Mouse (Mus musculus) thymus, postnatal 0 days (tissue): Measurements from ENCODE around the gene 1700012B09Rik. TPM values are rescaled to one million over a fixed set of nuclear protein-coding genes. Genes with fewer than 3 reads are reported as not detected.

Source experiments
- DNase-seq: peaks from one replicate; pipeline ENCODE4 v3.0.0-alpha.2; 2015; ENCODE audit warnings: low spot score
- polyA plus RNA-seq: library from polyadenylated mRNA; unstranded; fragments of >200 nt; fragmentation: Nextera tagmentation; extraction: Ambion mirVana; gene quantifications from 2 replicates; pipeline ENCODE4 v1.2.1, GENCODE M21; 2015

Gene 1700012B09Rik
- polyA plus RNA-seq, 1 experiment from 2014 or later, result 0.77 TPM

DNA sequence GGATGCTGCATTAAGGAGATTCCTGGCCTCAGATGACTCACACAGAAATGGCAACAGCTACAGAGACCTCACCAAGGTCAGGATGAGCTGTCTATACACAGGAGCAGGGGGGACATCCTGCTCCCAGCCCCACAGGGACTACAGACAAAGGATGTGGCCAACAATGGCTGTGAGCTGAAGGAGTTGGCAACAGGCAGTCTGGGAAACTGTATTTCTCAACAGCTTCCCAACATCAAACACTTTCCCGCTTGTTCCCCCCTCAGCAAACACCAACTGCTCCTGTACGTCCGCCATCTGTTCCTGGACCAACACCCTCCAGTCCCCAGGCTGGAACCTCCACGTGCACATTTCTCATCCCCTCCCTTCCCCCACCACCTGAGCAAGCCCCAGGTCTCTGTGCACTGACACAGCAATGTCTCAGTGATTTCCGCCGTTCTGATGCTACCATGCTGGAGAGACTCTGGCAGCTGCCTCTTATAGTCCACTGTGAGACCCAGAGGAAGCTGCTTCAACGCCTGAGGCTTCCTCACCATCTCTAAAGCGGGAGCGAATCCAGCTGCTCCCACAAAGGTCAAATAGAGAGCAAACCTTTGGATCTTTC, 39.8 kb downstream of the 1700012B09Rik start:
- no peak for DNase-seq

DNA sequence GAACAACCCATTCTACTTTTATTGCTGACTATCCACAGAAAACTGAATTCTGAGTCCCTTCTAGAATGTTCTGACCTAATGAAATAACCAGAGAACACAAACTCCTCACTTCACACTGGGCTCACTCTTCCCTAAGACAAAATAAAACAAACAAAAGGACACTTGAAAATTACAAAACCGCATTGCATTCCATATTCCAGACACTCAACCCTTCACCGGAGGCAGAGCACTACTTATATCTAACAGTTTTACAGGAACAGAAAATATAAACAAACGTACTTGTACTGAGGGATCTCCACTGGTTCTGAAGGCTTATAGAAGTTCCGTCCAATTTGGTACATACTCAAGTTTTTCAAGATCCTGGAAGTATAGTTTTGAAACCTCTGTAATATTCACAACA, 42.5 kb downstream of the 1700012B09Rik start:
- DNase-seq, result no peak

DNA sequence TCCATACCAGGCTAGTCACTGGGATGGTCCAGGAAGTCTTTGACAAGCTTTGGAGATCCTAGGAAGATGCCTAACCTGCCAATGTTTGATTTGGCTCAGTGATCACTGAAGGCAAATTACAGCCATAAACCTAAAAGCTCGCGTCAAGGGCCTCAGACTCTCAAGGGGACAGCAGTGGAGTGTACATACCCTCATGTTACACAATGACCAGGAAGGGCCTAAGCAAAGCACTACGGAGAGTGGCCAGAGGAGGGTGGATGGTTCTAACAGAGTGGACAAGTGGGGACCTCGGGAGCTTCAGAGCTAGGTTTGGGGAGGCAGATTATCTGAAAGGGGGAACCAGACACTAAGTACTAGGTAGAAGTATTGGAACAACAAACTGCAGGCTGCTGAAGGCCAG, 44.2 kb downstream of the 1700012B09Rik start:
- no peak for DNase-seq

DNA sequence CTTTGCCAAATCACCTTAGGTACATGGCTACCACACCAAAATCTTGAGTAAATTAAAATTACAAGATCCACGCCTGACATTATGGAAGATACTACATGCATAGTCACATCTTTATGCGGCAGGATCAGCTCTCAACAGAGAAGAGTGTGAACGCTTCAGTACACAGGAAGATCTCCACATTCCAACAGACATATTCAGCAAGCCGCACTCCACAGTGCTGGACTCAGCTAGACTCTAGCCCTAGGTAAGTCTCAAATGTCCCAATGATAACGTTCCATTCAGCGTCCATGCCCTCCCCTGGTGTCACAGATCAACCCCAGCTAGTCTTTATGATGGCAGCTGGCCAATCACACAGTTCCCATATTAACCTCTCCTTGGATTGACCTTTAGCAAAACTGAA, 44.8 kb downstream of the 1700012B09Rik start:
- DNase-seq, result no peak

DNA sequence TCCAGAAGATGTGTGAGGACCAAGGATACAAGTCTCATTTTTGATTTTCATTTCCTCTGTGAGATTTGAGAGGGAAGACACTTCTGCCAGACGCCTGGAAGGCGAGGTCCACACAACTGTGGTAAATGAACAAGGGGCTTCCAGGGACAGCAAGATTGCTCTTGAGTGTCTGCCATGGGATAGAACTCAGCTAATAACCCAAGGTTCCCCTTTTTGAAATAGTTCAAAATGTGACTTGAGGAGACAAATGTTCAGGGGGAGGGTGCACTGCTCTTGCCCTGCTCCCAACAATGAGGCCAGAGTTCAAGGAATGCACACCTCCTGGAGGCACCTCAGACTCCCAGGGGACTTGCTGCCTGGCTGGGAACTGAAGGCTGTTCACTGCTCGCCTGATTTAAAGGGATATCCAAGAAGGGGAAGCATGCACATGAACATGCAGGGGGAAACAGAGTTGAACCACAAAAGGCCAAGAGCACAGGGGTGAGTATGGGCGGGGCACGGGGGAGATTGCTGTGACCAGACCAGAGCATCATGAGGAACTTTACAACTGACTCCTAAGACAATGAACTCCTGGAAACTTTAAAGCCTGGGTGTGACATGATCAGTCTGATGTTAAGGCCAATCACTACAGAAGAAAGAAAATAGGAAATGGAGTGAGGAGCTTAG, 45.9 kb downstream of the 1700012B09Rik start:
- DNase-seq, result no peak

DNA sequence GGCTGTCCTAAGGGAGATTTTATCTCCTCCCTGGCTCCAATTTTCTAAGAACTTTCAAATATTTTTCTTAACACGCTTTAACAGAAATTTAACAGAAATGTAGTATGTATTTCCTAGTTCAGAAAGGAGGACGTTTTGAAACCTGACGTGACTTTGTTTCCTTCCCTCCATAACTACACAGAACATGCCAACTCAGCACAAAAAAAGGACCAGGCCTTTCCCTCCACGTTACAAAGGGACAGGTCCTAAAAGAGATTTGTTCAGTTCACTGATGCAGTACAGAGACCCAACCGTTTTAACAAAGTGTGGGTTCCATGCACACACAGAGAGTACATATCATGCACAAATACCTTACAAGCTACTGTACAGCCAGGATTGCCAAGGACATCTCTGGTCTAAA, 49.2 kb downstream of the 1700012B09Rik start:
- DNase-seq, result no peak

DNA sequence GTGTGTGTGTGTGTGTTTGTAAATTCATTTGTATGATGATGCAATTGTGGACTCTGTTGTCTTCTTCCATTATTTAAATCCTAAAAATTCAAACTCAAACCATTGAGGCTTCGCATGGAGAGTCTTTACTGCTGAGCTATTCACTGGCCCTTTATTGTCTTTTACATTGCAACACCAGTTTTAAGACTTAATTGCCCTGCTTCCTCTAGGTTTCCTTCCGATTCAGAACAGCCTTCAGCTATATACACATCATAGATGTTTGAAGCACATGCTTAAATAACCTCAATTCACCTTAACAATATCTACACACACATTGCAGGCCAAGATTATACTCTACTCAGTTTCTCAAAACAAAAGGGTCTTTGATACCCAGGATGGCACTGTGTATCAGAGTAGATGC, 50.4 kb downstream of the 1700012B09Rik start:
- DNase-seq, result no peak

DNA sequence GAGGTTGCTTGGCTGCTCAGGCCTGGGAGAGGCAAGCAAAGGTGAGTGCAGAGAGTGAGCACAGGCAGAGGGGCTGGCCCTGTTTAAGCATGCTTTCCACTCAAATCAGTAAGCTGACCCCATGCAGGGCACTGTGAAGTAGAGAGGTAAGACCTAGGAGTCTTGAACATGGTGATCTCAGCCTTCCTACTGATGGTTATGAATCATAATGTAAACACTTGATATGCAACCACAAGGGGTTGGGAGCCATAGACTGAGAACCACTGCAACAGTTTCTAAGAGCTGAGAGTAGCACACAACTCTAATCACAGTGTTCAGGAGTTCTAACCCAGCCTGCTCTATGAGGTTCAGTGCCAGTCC, 52.5 kb downstream of the 1700012B09Rik start:
- DNase-seq, result no peak

DNA sequence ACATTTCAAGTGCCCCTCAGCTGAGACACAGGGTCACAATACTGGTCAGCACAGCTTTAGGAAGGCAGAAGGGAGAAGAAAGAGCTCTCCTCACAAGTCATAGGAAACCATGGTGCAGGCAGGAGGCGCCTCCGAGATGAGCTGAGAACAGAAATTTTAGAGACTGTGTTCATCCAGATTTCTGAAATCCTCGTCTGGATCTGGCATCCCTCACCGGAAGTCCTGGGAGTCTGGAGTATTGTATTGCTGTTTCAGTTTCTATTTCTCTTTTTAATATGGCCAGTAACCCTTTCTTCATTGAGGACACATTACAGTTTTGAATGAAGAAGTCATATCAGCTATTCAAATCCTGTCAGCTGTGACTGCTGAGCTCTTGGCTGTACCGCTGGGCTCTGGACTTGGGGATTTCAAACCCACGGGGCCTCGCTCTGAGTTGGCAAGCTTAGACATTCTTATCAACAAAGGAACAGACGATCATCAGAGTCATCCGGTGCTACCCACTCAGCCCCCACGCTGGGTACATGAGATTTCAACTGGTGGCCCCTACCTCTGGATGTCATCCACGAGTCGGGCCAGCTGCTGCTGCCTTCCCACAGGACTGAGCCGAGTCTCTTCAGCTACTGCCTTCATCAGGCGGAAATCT, 53.0 kb downstream of the 1700012B09Rik start:
- no peak for DNase-seq

DNA sequence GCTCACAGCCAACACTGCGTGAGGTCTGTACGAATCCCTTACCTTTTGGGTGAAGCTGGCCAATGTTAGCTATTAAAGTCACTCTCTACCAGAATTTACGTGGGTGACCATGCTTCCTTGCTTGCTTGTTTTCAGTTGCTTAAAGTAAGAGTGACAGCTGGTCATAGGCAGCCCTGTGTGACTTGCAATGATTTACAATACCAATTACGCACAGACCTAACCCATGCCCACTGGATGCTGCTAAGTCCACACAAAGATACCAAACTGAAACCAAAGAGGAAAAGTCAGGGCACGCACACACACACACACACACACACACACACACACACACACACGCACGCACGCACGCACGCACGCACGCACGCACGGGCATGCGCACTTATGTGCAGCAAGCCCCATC, 55.6 kb downstream of the 1700012B09Rik start:
- DNase-seq, result no peak

DNA sequence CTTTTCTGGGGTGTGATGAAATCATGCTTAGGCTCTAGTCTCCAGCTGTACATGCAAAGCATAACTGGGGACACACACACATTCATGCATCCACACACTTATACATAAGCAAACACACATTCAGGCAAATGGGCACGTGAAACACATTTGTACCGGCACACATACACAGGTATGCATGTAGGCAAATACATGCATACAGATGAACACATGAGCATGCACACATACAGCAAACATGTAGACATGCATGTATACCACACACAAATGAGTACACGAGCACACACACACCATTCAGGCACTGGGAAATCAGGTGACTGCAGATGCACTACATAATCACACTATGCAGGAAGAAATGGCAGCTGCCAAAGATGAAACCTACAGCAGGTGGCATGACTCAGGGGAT, 59.9 kb downstream of the 1700012B09Rik start:
- no peak for DNase-seq

Other genes with a start within 250 kb of the 1700012B09Rik start
- gene Amotl1, start 126.0 kb downstream of the 1700012B09Rik start, polyA plus RNA-seq, result 6.6 and 7.9 TPM in 2 replicates
- 1.0 and 1.2 TPM in 2 replicates for gene Piwil4, start 30.3 kb downstream of the 1700012B09Rik start, polyA plus RNA-seq
- gene Fut4, start 18.6 kb downstream of the 1700012B09Rik start, polyA plus RNA-seq, result 1.9 TPM in 2 replicates
- 25.8 and 27.8 TPM in 2 replicates for gene Mre11a, start 13.6 kb upstream of the 1700012B09Rik start, polyA plus RNA-seq
- gene Ankrd49, start 13.8 kb upstream of the 1700012B09Rik start, polyA plus RNA-seq, result 50.1 and 52.6 TPM in 2 replicates
- 7.4 and 9.4 TPM in 2 replicates for gene Gpr83, start 89.2 kb upstream of the 1700012B09Rik start, polyA plus RNA-seq
- gene Izumo1r, start 132.9 kb upstream of the 1700012B09Rik start, polyA plus RNA-seq, result 14.7 and 21.0 TPM in 2 replicates